Comparison of ENCODE assay signal across 15 mouse cellular contexts in the genomic region with DNA sequence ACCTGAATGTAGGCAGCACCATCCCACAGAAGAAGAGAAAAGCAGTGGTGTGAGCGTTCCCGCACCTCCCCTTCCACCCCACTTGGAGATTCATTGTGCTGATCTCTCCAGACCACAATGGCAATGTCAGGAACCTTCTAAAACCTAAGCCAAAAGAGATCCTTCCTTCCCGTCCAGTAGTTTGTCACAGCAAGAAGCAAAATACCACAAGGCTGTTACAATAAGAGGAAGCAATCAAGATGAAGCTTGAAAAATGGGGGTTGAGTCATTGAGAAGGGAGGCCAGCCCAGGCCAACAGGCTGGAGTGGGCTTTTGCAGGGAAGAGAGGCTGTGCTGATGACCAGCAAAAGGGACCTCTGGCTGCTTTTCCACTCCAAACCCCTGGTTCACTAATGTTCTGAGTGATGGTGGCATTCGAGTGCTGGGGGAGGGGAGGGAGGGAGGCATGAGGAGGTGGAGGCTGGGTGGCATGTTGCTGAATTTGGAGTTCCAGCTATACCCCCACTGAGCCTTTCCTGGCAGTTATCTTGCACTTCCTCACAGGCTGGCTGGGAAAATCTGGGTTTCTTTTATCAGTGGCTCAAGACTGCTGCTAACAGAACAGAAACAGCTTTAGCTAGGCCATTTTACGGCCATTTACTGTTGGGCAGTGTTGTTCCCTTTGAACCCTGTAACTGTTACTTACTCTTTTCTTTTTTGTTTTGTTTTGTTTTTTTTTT. TPM values are rescaled to one million over a fixed set of nuclear protein-coding genes. Genes with fewer than 3 reads are reported as not detected.
DNase-seq lines count a peak whose midpoint lies in the region; ATAC-seq and TF ChIP-seq lines count a peak whose summit lies in the region.
"Had no signal": no experiment of that assay in that cellular context is flagged by ENCODE, and none has a peak within 500 bp of the region (broad histone marks: within the 10 kb centered on the region; RNA-seq: fewer than 3 reads in every experiment).

No protein-coding gene starts in this region.

- H3K4me1 ChIP-seq in kidney, postnatal 0 days (replicated peaks; ENCODE audit: insufficient read depth, low read length): no peaks in the 10 kb centered on the region
- no peaks in the 10 kb centered on the region for H3K4me1 ChIP-seq in kidney, embryonic 16.5 days (ENCODE audit: insufficient read depth, low read length)
- H3K4me1 ChIP-seq in MEL (ENCODE audit: control insufficient read depth in 1 of 2, insufficient read depth in 2 of 2, low read length in 2 of 2): peaks cover 0 to 21% of the 10 kb centered on the region in 2 experiments; a peak in 2 of 4 replicates
- peaks cover 7% of the 10 kb centered on the region; the same call in 1 of the 2 replicates for H3K4me1 ChIP-seq in brown adipose tissue, adult 24 weeks (ENCODE audit: control insufficient read depth, insufficient read depth, insufficient read length, low read length)
- no peaks in the 10 kb centered on the region for H3K4me1 ChIP-seq in limb, embryonic 10.5 days
- H3K4me1 ChIP-seq: midbrain, embryonic 10.5 days had no signal

- no peak overlapping the region for H3K9ac ChIP-seq in kidney, postnatal 0 days (ENCODE audit: low read depth, low read length)
- no peak overlapping the region for H3K9ac ChIP-seq in kidney, embryonic 16.5 days (replicated peaks; ENCODE audit: low read length)
- H3K9ac ChIP-seq in MEL (ENCODE audit: control insufficient read depth, low read depth, low read length, poor library complexity, severe bottlenecking): no peak overlapping the region
- H3K9ac ChIP-seq: forebrain, postnatal 0 days had no signal

- WGBS in kidney, postnatal 0 days: 73% methylated on average over 5 of the region's 5 CpGs
- WGBS in kidney, embryonic 16.5 days: 80% methylated on average over 5 of the region's 5 CpGs
- 8% methylated on average over 5 of the region's 5 CpGs for WGBS in macrophage (ENCODE audit: missing documents)
- WGBS in limb, embryonic 10.5 days: 81% methylated on average over 5 of the region's 5 CpGs

- 0 out of 4 replicates have a peak, but pooled peaks have one; percentile 15 to 20 for TF ChIP-seq EP300 in MEL (IDR thresholded peaks at IDR 0.05; ENCODE audit: low read depth in 1 of 2, low read length in 2 of 2)

- no peaks in the 10 kb centered on the region for H3K36me3 ChIP-seq in kidney, postnatal 0 days (ENCODE audit: insufficient read depth, low read length)
- H3K36me3 ChIP-seq in kidney, embryonic 16.5 days (ENCODE audit: insufficient read depth, low read length): no peaks in the 10 kb centered on the region
- peaks cover 0 to 13% of the 10 kb centered on the region in 2 experiments; a peak in 2 of 4 replicates for H3K36me3 ChIP-seq in MEL (ENCODE audit: control insufficient read depth in 1 of 2, insufficient read depth in 2 of 2, low read length in 2 of 2)
- no peaks in the 10 kb centered on the region for H3K36me3 ChIP-seq in macrophage (ENCODE audit: inconsistent target)
- no peaks in the 10 kb centered on the region for H3K36me3 ChIP-seq in limb, embryonic 10.5 days
- H3K36me3 ChIP-seq: midbrain, embryonic 10.5 days had no signal

- no peak overlapping the region for H3K4me3 ChIP-seq in kidney, postnatal 0 days (replicated peaks; ENCODE audit: low read depth, low read length)
- no peak overlapping the region for H3K4me3 ChIP-seq in kidney, embryonic 16.5 days (ENCODE audit: low read length)
- H3K4me3 ChIP-seq in MEL (ENCODE audit: control insufficient read depth in 1 of 2, insufficient read depth in 1 of 2, low read depth in 2 of 2, low read length in 2 of 2): no peak overlapping the region
- H3K4me3 ChIP-seq in brown adipose tissue, adult 24 weeks (ENCODE audit: insufficient read depth, low read depth, low read length): no peak overlapping the region
- no peak overlapping the region for H3K4me3 ChIP-seq in macrophage (ENCODE audit: inconsistent target)
- H3K4me3 ChIP-seq in limb, embryonic 10.5 days: no peak overlapping the region
- H3K4me3 ChIP-seq: erythroblast, embryonic 14.5 days; midbrain, embryonic 10.5 days had no signal

- H3K9me3 ChIP-seq in kidney, postnatal 0 days (replicated peaks; ENCODE audit: low read length): no peaks in the 10 kb centered on the region
- H3K9me3 ChIP-seq in kidney, embryonic 16.5 days (ENCODE audit: low read length): peaks cover 3% of the 10 kb centered on the region; the same call in 1 of the 2 replicates
- H3K9me3 ChIP-seq in MEL (replicated peaks; ENCODE audit: insufficient read depth, low read length): no peaks in the 10 kb centered on the region
- no peaks in the 10 kb centered on the region for H3K9me3 ChIP-seq in limb, embryonic 10.5 days (replicated peaks)
- H3K9me3 ChIP-seq: midbrain, embryonic 10.5 days had no signal

- no peak overlapping the region for H3K4me2 ChIP-seq in kidney, postnatal 0 days (ENCODE audit: low read length)
- H3K4me2 ChIP-seq in kidney, embryonic 16.5 days (replicated peaks; ENCODE audit: low read depth, low read length): no peak overlapping the region

- no peak for TF ChIP-seq POLR2A in MEL (IDR thresholded peaks at IDR 0.05; ENCODE audit: control insufficient read depth in 1 of 2, insufficient read depth in 1 of 2, low read depth in 1 of 2, low read length in 2 of 2, poor library complexity in 1 of 2)

- no peaks in the 10 kb centered on the region for H3K79me2 ChIP-seq in MEL (ENCODE audit: control insufficient read depth, insufficient read depth, low read length, poor library complexity)
- no peaks in the 10 kb centered on the region for H3K79me2 ChIP-seq in macrophage (ENCODE audit: inconsistent target)

- ATAC-seq in kidney, postnatal 0 days (replicated peaks; ENCODE audit: low FRiP score, low read depth): no peak
- ATAC-seq in kidney, embryonic 16.5 days (ENCODE audit: low FRiP score, low TSS enrichment): no peak
- ATAC-seq: CD4-positive, CD25-positive, alpha-beta regulatory T cell, adult 4 months; forebrain, postnatal 0 days; hindbrain, postnatal 0 days had no signal

- H3K27ac ChIP-seq in kidney, postnatal 0 days: no peak overlapping the region
- no peak overlapping the region for H3K27ac ChIP-seq in kidney, embryonic 16.5 days (ENCODE audit: low read length)
- H3K27ac ChIP-seq in MEL (ENCODE audit: control insufficient read depth, low read depth, low read length) (peak overlapping the region; percentile 13; the same call in 1 of the 2 replicates), macrophage (peak overlapping the region; percentile 88)
- H3K27ac ChIP-seq in brown adipose tissue, adult 24 weeks (replicated peaks; ENCODE audit: low read depth, low read length): 0 out of 2 replicates have a peak overlapping the region, but pooled peaks have one; percentile 36
- H3K27ac ChIP-seq in limb, embryonic 10.5 days: no peak overlapping the region
- H3K27ac ChIP-seq: hindbrain, postnatal 0 days; midbrain, embryonic 10.5 days had no signal

- no peaks in the 10 kb centered on the region for H3K27me3 ChIP-seq in kidney, postnatal 0 days (ENCODE audit: insufficient read depth, low read length)
- H3K27me3 ChIP-seq in kidney, embryonic 16.5 days (ENCODE audit: insufficient read depth, low read length): no peaks in the 10 kb centered on the region
- no peaks in the 10 kb centered on the region for H3K27me3 ChIP-seq in MEL (ENCODE audit: control insufficient read depth in 1 of 2, insufficient read depth in 2 of 2, low read length in 2 of 2)
- no peaks in the 10 kb centered on the region for H3K27me3 ChIP-seq in limb, embryonic 10.5 days (ENCODE audit: low read depth, poor library complexity, severe bottlenecking)

- no peak for TF ChIP-seq CTCF in kidney, postnatal 0 days (IDR thresholded peaks at IDR 0.05; ENCODE audit: low read depth)
- TF ChIP-seq CTCF in MEL (IDR thresholded peaks at IDR 0.05 in 2 of 3, conservative IDR thresholded peaks at IDR 0.05 in 1 of 3; ENCODE audit: control insufficient read depth in 1 of 3, insufficient read depth in 1 of 3, low read depth in 2 of 3, low read length in 3 of 3, poor library complexity in 1 of 3, severe bottlenecking in 1 of 3): no peak

- TF ChIP-seq RAD21 in MEL (IDR thresholded peaks at IDR 0.05; ENCODE audit: low read depth, low read length): no peak

- DNase-seq in kidney, postnatal 0 days (ENCODE audit: low spot score): peak; percentile 28
- peak; percentile 51 for DNase-seq in MEL (ENCODE audit: low read depth, low spot score)
- no peak for DNase-seq in limb, embryonic 10.5 days (ENCODE audit: low spot score)
- no peak for DNase-seq in left cerebral cortex, adult 11 months (ENCODE audit: low spot score)
- DNase-seq: adrenal gland, postnatal 14 days; cerebellum, postnatal 10 days; forebrain, postnatal 0 days; thymus, adult 18-20 months had no signal

RNA-seq across cellular contexts. Expression of a gene that starts 12.1 kb away (rescaled TPM):
- 119 and 127 TPM in 2 replicates for polyA plus RNA-seq in kidney, postnatal 0 days (2015; fragmentation: Nextera tagmentation; extraction: Ambion mirVana)
- 131 and 137 TPM in 2 replicates for polyA plus RNA-seq in kidney, embryonic 16.5 days (2015; fragmentation: Nextera tagmentation; extraction: Ambion mirVana)
- 58.1 and 59.7 TPM in 2 replicates for total RNA-seq in MEL (2012; rRNA removed)
- polyA plus RNA-seq in MEL (2012; ENCODE audit: insufficient read depth in 1 of 2, insufficient read length in 2 of 2, low read depth in 1 of 2, low replicate concordance in 2 of 2, missing spikeins in 1 of 2) (10 to 100 TPM in 1 of 2 experiments, not detected in 1; 59.2 TPM), macrophage (2018) (20.1 to 42.2 TPM (median 29.6 TPM) in 3 replicates)
- 30.3 and 33.1 TPM in 2 replicates for polyA plus RNA-seq in brown adipose tissue, adult 24 weeks (2012; ENCODE audit: insufficient read depth, insufficient read length, missing spikeins)
- total RNA-seq in macrophage (2018; cell fraction: chromatin; rRNA removed): 10 to 100 TPM in 2 of 26 experiments, 1 to 10 TPM in 24; 1.6 to 11.0 (median 5.4) TPM
- 10 to 100 TPM; 21.7 to 35.3 (median 27.9) TPM for total RNA-seq in macrophage (2018; cell fraction: cytosol; rRNA removed)
- total RNA-seq in macrophage (2018; cell fraction: nucleus; rRNA removed): 10 to 100 TPM in 10 of 26 experiments, 1 to 10 TPM in 16; 5.0 to 15.0 (median 9.7) TPM
- polyA plus RNA-seq in limb, embryonic 10.5 days (2016; fragmentation: Nextera tagmentation; extraction: Ambion mirVana): 123 and 129 TPM in 2 replicates

RNA-seq across cellular contexts. Expression of a gene that starts 48.4 kb away (rescaled TPM):
- polyA plus RNA-seq in kidney, postnatal 0 days (2015; fragmentation: Nextera tagmentation; extraction: Ambion mirVana): 9.8 and 10.0 TPM in 2 replicates
- polyA plus RNA-seq in kidney, embryonic 16.5 days (2015; fragmentation: Nextera tagmentation; extraction: Ambion mirVana): 11.5 and 13.1 TPM in 2 replicates
- total RNA-seq in MEL (2012; rRNA removed): 2.9 and 3.6 TPM in 2 replicates
- polyA plus RNA-seq in MEL (2012; ENCODE audit: insufficient read depth in 1 of 2, insufficient read length in 2 of 2, low read depth in 1 of 2, low replicate concordance in 2 of 2, missing spikeins in 1 of 2) (1 to 10 TPM in 1 of 2 experiments, not detected in 1; 5.0 TPM), macrophage (2018) (95.1 to 123 TPM (median 99.7 TPM) in 3 replicates)
- polyA plus RNA-seq in brown adipose tissue, adult 24 weeks (2012; ENCODE audit: insufficient read depth, insufficient read length, missing spikeins): 5.5 and 8.6 TPM in 2 replicates
- total RNA-seq in macrophage (2018; cell fraction: chromatin; rRNA removed): 1,000 to 10,000 TPM in 1 of 26 experiments, 100 to 1,000 TPM in 25; 132 to 1,109 (median 198) TPM
- total RNA-seq in macrophage (2018; cell fraction: cytosol; rRNA removed): 100 to 1,000 TPM in 14 of 26 experiments, 10 to 100 TPM in 12; 66.1 to 266 (median 101) TPM
- total RNA-seq in macrophage (2018; cell fraction: nucleus; rRNA removed): 1,000 to 10,000 TPM in 1 of 26 experiments, 100 to 1,000 TPM in 25; 132 to 1,059 (median 192) TPM
- polyA plus RNA-seq in limb, embryonic 10.5 days (2016; fragmentation: Nextera tagmentation; extraction: Ambion mirVana): 3.1 and 4.2 TPM in 2 replicates

RNA-seq across cellular contexts. Expression of a gene that starts 59.1 kb away (rescaled TPM):
- 7.7 and 8.1 TPM in 2 replicates for polyA plus RNA-seq in kidney, postnatal 0 days (2015; fragmentation: Nextera tagmentation; extraction: Ambion mirVana)
- 13.3 and 14.1 TPM in 2 replicates for polyA plus RNA-seq in kidney, embryonic 16.5 days (2015; fragmentation: Nextera tagmentation; extraction: Ambion mirVana)
- total RNA-seq in MEL (2012; rRNA removed): 10.3 and 14.7 TPM in 2 replicates
- 10 to 100 TPM in 1 of 2 experiments, not detected in 1; 11.6 TPM for polyA plus RNA-seq in MEL (2012; ENCODE audit: insufficient read depth in 1 of 2, insufficient read length in 2 of 2, low read depth in 1 of 2, low replicate concordance in 2 of 2, missing spikeins in 1 of 2)
- 2.4 and 3.1 TPM in 2 replicates for polyA plus RNA-seq in brown adipose tissue, adult 24 weeks (2012; ENCODE audit: insufficient read depth, insufficient read length, missing spikeins)
- 1 to 10 TPM in 19 of 26 experiments, under 1 TPM in 3, not detected in 4; 0.46 to 5.7 (median 2.9) TPM for total RNA-seq in macrophage (2018; cell fraction: chromatin; rRNA removed)
- total RNA-seq in macrophage (2018; cell fraction: cytosol; rRNA removed): 1 to 10 TPM in 22 of 26 experiments, under 1 TPM in 4; 0.38 to 2.0 (median 1.6) TPM
- total RNA-seq in macrophage (2018; cell fraction: nucleus; rRNA removed): 1 to 10 TPM in 18 of 26 experiments, under 1 TPM in 6, not detected in 2; 0.52 to 5.3 (median 1.9) TPM
- polyA plus RNA-seq in macrophage (2018): 1.1 to 2.6 TPM (median 1.9 TPM) in 3 replicates
- 18.7 and 19.5 TPM in 2 replicates for polyA plus RNA-seq in limb, embryonic 10.5 days (2016; fragmentation: Nextera tagmentation; extraction: Ambion mirVana)

Comparison
In these comparisons a context has a peak if more than half of its experiments do, and no peak if none do; other contexts are left out.
1. DNase-seq: peak in kidney, postnatal 0 days (single experiment) and MEL (single experiment); none in limb, embryonic 10.5 days (single experiment) and left cerebral cortex, adult 11 months (single experiment).
2. H3K27ac ChIP-seq: peak in MEL (single experiment), brown adipose tissue, adult 24 weeks (single experiment) and macrophage (single experiment); none in kidney, postnatal 0 days (single experiment), kidney, embryonic 16.5 days (single experiment) and limb, embryonic 10.5 days (single experiment).